Mouse (Mus musculus) heart, postnatal 0 days (tissue): ENCODE data around the gene Egflam.

Source experiments
- CTCF ChIP-seq: IDR thresholded peaks from 2 replicates; pipeline ENCODE4 v1.5.1; 2016; ENCODE audit warnings: antibody characterized with exemption, control low read depth, low read depth
- EP300 ChIP-seq: IDR thresholded peaks from 2 replicates; pipeline ENCODE4 v1.6.1; 2016; ENCODE audit warnings: antibody characterized with exemption, low read depth

DNA sequence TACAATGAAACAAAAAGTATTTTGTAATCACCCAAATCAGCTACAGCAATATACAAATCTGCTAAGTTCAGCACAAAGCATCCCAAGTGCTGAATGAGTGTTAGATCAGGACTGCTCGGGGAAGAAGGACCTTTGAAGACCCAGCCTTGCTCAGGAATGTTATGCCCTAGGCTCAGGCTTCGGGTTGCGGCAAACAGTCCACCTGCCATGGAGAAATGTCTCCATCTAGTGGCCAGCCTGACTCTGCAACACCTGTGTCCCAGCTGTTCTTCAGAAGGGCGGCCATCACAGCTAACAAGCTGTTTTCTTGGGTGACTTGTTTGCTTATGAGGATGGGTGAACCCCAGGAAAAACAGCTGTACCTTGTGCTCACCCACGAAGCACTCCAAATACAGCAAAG is 172.0 kb downstream of the Egflam start:
- TF ChIP-seq CTCF (peak; percentile 100), EP300 (no peak)
